Mouse (Mus musculus): ENCODE results near the gene Psg29. TPM values are rescaled to one million over a fixed set of nuclear protein-coding genes. Genes with fewer than 3 reads are reported as not detected.

Gene Psg29
- not detected for polyA plus RNA-seq (2014; fragmentation: Illumina TruSeq; extraction: RNeasy Lipid Tissue Mini Kit (QIAGEN cat#74804); ENCODE audit: low read depth, low replicate concordance)

GRCm38 (mm10) chr7:17203177-17203576, at the start of gene Psg29:
Gene Psg29 (plus strand): TSS chr7:17203477.

Other genes starting within 250 kb of the Psg29 start
- 4.6 TPM for gene Pnmal1, start 243.8 kb upstream of the Psg29 start, polyA plus RNA-seq (2014; fragmentation: Illumina TruSeq; extraction: RNeasy Lipid Tissue Mini Kit (QIAGEN cat#74804); ENCODE audit: low read depth, low replicate concordance)
- 4.2 TPM for gene Gm42372, start 220.4 kb upstream of the Psg29 start, polyA plus RNA-seq (2014; fragmentation: Illumina TruSeq; extraction: RNeasy Lipid Tissue Mini Kit (QIAGEN cat#74804); ENCODE audit: low read depth, low replicate concordance)
- gene Ccdc8, start 210.8 kb upstream of the Psg29 start, polyA plus RNA-seq (2014; fragmentation: Illumina TruSeq; extraction: RNeasy Lipid Tissue Mini Kit (QIAGEN cat#74804); ENCODE audit: low read depth, low replicate concordance) = 3.4 TPM
- gene Ppp5c, start 175.6 kb upstream of the Psg29 start, polyA plus RNA-seq (2014; fragmentation: Illumina TruSeq; extraction: RNeasy Lipid Tissue Mini Kit (QIAGEN cat#74804); ENCODE audit: low read depth, low replicate concordance) = 12.6 TPM
- gene Hif3a, start 141.1 kb upstream of the Psg29 start, polyA plus RNA-seq (2014; fragmentation: Illumina TruSeq; extraction: RNeasy Lipid Tissue Mini Kit (QIAGEN cat#74804); ENCODE audit: low read depth, low replicate concordance) = 3.1 TPM
- gene Psg16, start 129.4 kb upstream of the Psg29 start, polyA plus RNA-seq (2014; fragmentation: Illumina TruSeq; extraction: RNeasy Lipid Tissue Mini Kit (QIAGEN cat#74804); ENCODE audit: low read depth, low replicate concordance) = not detected
- not detected for gene Ceacam3, start 53.2 kb upstream of the Psg29 start, polyA plus RNA-seq (2014; fragmentation: Illumina TruSeq; extraction: RNeasy Lipid Tissue Mini Kit (QIAGEN cat#74804); ENCODE audit: low read depth, low replicate concordance)

All from adrenal gland, adult 10 weeks (tissue).